Mouse (Mus musculus): ENCODE measurements around the gene Rtkn2.

Gene Rtkn2

DNA sequence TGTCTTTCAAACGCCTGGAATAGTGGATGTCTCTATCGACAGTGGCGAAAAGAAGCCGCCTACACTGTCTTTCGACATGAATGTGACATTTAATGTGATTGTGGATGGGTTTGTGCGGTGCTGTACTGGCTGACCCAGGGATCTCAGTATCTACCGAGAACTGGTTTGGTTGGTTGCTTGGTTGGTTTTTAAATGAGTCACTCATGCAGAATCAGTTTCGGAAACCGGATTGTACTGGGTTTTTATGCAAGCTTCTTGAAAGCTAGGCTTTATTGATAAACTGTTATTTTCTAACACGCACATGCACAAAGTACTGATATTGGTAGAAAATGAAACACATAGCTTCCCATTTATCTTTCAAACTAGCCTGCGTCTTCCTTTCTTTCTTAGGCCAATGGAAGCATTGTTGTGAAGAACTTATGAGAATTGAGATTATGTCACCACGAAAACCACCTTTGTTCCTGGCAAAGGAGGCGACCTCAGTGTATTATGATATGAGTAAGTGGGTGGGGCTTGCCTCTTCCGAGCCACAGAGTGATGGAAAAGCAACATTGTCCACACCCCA is 60.4 kb downstream of the Rtkn2 start:
- no peak for DNase-seq (ENCODE audit: low spot score)

GRCm38 (mm10) chr10:68040394-68040793 is 61.0 kb downstream of the Rtkn2 start:
- DNase-seq (ENCODE audit: low spot score) = no peak

GRCm38 (mm10) chr10:68043973-68044372 is 64.6 kb downstream of the Rtkn2 start:
- DNase-seq (ENCODE audit: low spot score) = no peak

DNA sequence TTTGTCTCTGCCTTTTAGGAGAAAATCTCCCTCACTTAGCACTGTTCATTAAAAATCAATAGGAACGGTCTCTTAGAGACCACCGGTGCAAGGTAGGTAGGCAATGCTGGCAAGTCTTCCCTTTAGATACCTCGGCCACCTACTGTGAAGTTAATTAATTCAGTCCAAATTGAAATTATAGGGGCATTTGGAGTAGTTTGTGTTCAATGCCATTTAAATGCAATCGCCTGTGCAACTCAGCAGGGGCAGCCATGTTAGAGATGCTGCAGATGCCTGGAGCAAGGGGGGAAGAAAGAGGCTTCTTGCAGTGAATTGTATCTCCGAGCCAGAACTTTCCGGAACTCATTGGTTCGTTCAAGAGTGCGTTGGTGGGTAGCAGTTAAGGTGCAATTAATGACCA is 65.5 kb downstream of the Rtkn2 start:
- no peak for DNase-seq (ENCODE audit: low spot score)

DNA sequence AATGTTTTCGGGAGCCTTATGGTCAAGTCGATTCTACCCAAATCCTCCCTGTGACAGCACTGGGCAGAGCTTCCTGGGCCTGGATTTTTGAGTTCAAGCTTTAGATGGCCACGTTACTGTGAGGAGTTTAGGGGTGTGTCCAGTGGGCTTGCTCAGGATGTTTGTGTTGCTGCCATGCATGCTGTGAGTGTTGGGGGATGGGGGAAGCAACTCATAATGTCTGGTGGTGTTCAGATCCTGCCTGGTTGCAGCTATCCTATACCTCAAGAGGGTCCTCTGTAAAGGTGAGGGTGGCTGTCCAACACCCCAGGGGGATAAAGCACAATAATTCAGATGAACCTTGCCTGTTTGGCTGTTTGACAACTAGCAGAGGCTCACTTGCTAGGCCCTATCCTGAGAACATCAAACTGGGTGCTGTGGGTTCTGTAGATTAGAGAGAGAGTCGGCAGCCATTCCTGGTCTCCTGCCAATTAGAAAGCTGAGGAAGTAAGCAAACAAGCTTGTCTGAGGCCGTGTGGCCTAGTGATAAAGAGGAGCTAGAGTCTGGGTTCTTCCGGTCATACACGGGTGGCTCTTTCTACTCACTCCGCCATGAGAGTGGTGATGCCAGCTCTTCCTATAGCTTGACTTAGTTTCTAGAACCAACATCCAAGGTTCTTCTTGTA is 69.4 kb downstream of the Rtkn2 start:
- no peak for DNase-seq (ENCODE audit: low spot score)

GRCm38 (mm10) chr10:68050882-68051281 is 71.5 kb downstream of the Rtkn2 start:
- no peak for DNase-seq (ENCODE audit: low spot score)

- DNase-seq (ENCODE audit: low spot score) = no peak
Measured at GRCm38 (mm10) chr10:68051316-68051933, 72.1 kb downstream of the Rtkn2 start.

- no peak for DNase-seq (ENCODE audit: low spot score)
Measured at GRCm38 (mm10) chr10:68052307-68052706, 72.9 kb downstream of the Rtkn2 start.

GRCm38 (mm10) chr10:68054131-68054530 is 74.8 kb downstream of the Rtkn2 start:
- DNase-seq (ENCODE audit: low spot score) = no peak

DNA sequence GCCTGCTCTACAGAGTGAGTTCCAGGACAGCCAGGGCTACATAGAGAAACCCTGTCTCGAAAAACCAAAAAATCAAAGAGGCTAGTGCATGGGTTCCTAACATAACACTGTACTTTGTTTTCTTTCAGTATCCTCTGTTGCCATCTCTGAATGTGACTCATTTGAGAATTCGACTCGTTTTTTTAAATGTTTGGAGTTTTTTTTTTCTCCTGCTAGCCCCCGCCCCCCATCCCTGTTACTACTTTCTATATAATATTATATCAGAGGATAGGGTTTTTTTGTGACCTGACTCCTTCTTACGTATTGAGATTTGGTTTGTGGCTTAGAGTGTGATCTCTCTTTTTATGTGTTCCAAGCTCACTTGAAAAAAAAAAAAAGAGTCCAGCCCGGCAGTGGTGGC is 75.3 kb downstream of the Rtkn2 start:
- DNase-seq (ENCODE audit: low spot score) = no peak

GRCm38 (mm10) chr10:68057841-68058240 is 78.5 kb downstream of the Rtkn2 start:
- DNase-seq (ENCODE audit: low spot score) = no peak

GRCm38 (mm10) chr10:68058378-68058777 is 79.0 kb downstream of the Rtkn2 start:
- DNase-seq (ENCODE audit: low spot score) = no peak

GRCm38 (mm10) chr10:68060590-68061248 is 81.3 kb downstream of the Rtkn2 start:
- DNase-seq (ENCODE audit: low spot score) = no peak

- DNase-seq (ENCODE audit: low spot score) = no peak
Measured at GRCm38 (mm10) chr10:68061249-68061615, 81.9 kb downstream of the Rtkn2 start.

DNA sequence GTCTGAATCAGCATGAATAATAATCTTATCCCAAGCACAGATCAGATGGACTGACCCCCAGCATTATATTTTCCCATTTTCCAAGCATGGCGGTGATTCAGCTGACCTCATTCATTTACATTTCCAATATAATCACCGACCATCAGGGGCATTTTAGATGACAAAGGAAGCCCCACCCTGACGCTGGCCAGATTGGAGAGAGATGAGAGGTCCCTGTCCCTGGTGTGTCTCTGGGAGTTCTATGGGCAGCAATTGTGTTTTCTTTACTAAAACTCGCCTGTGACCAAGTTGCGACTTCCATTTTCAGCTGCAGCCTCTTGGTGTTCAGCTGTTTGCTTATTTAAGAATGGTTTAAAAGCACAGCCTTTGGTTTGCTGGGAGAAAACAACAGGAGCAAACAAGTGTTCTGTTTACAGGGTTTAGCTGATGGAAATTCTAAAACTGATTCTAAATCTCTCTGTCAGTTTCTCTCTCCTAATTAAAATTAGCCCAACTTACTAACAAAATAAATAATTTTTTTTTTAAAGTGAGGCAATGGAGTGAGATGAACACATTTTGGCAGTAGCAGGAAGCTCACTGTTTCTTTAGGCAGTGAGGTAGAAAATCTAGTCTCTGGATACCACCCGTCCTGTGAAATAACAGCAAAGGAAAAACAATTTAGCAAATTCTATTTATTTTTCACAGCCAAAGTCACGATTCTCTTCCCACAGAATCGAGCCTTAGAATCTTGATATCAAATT is 84.6 kb downstream of the Rtkn2 start:
- no peak for DNase-seq (ENCODE audit: low spot score)

- no peak for DNase-seq (ENCODE audit: low spot score)
Measured at GRCm38 (mm10) chr10:68064571-68064970, 85.2 kb downstream of the Rtkn2 start.

- DNase-seq (ENCODE audit: low spot score) = no peak
Measured at GRCm38 (mm10) chr10:68066173-68066572, 86.8 kb downstream of the Rtkn2 start.

GRCm38 (mm10) chr10:68067961-68068360 is 88.6 kb downstream of the Rtkn2 start:
- DNase-seq (ENCODE audit: low spot score) = no peak

GRCm38 (mm10) chr10:68068426-68068825 is 89.1 kb downstream of the Rtkn2 start:
- no peak for DNase-seq (ENCODE audit: low spot score)

GRCm38 (mm10) chr10:68071041-68071440 is 91.7 kb downstream of the Rtkn2 start:
- DNase-seq (ENCODE audit: low spot score) = no peak

GRCm38 (mm10) chr10:68072626-68073025 is 93.3 kb downstream of the Rtkn2 start:
- DNase-seq (ENCODE audit: low spot score) = no peak

DNA sequence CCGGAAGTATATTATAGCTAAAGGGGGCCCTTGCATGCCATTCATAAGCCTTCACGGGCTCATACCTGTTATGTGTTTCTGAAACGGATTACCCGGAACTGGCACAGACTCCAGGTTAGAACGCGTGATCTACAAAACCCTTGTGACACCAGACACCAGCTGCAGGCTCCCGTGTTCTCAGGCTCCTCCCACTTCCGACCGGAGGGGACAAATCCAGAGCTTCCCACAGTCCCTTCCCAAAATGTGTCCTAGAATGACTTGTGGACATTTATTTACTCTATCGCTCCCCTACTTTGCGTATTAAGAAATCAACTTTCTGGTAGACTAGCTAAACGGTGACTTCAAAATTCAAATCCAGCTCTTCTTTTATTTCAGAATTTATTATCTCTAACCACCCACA is 94.9 kb downstream of the Rtkn2 start:
- no peak for DNase-seq (ENCODE audit: low spot score)

All from ovary, adult 18-20 months (tissue).